Mouse (Mus musculus): ENCODE measurements around the gene Cfdp1.

DNA sequence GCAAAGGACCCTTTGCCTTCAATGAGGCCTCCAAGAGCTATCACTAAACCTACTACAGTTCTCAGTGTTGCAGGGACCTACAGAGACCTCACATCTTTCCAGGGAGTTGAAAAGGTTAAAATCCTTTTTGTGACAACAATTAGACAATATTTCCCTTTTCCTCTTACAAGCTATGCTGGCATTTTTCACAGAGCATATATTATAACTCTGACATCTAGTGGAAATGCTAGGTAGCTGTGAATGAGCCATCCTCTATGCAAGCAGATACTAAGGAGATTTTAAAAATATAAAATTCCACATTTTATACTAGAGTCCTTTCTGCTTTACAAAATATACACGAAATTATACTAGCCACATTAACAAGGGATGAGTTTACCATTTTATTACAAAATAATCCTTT is 41.3 kb downstream of the Cfdp1 start:
- TF ChIP-seq CTCF (IDR thresholded peaks at IDR 0.05; ENCODE audit: borderline replicate concordance, control insufficient read depth, extremely low read depth, insufficient read depth, low read length, poor library complexity) (no peak), POLR2A (IDR thresholded peaks at IDR 0.05; ENCODE audit: control insufficient read depth, extremely low read depth, insufficient read depth, low read length, poor library complexity) (no peak)
